Mouse (Mus musculus) cerebellum, adult 8-10 months (tissue): ENCODE measurements at regions not wholly inside any gene's neighbourhood (a gene's known extent, or its start where the extent isn't known, plus 50 kb on each side); places are given as distances from the start of the nearest gene placed in this dataset.
A peak's percentile ranks its signal among the peaks of the same experiment; 100 is the strongest.

Experiments used
- DNase-seq: peaks from one replicate; pipeline ENCODE4 v3.0.0; 2022

GRCm38 (mm10) chr6:13305873-13306272 lies 81.1 kb upstream of the Vwde start:
- no peak for DNase-seq

DNA sequence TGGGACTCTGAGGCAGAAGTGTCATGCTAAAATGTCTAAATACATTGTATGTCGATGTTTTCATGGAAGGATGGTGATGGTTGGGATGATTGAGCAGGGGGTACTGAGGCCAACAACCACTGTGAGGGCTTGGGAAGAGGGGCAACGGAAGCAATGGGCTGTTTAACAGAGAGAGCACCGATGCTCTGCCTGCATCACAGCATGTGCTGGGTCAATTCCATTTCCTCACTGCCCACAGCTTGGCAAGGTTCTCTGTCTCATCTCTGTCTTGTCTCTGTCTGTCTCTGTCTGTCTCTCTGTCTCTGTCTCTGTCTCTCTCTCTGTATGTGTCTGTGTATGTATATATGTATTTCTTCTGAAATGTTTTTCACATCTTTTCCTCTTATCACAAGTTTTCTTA lies 73.4 kb upstream of the Vwde start:
- no peak for DNase-seq

GRCm38 (mm10) chr6:13297110-13297509 lies 72.3 kb upstream of the Vwde start:
- no peak for DNase-seq

DNA sequence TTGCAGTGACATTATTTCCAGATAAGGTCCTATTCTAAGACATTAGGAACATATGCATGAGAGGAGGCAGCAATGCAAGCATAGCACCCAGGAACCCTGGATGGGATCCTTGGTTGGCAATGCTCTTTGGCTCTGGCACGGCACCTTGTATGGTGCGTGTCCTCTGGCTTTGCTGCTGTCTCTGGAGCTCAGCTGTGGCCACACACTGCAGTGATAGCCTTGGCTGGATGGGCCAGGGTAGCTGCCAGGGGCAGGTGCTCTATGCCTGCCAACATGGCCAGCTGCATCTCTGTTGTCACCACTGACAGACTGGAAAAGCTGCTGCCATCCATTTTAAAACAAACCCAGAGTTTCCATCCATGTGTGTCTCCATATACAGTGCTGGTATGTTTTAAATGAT lies 71.3 kb upstream of the Vwde start:
- no peak for DNase-seq

- DNase-seq = no peak
Observed at GRCm38 (mm10) chr6:13294393-13294792, 69.6 kb upstream of the Vwde start.

DNA sequence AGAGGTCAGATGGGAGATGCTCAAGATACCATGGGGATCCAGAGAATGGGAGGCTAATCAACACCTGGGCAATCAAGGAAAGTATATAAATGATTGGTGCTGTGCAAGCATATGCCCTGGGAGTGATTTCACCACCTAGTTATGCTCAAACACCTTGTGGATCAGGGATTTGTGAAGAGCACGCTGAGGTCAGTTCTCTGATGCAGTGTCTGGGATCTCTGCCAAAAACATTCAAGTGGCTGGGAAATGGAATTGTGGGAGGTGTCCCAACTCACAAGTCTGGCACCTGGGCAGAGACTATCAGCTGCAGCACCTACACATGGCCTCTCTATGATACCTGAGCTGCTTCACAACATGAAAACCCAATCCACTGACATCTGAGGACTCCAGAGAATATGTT lies 63.7 kb upstream of the Vwde start:
- no peak for DNase-seq

GRCm38 (mm10) chr6:13287812-13288211 lies 63.0 kb upstream of the Vwde start:
- DNase-seq = no peak

DNA sequence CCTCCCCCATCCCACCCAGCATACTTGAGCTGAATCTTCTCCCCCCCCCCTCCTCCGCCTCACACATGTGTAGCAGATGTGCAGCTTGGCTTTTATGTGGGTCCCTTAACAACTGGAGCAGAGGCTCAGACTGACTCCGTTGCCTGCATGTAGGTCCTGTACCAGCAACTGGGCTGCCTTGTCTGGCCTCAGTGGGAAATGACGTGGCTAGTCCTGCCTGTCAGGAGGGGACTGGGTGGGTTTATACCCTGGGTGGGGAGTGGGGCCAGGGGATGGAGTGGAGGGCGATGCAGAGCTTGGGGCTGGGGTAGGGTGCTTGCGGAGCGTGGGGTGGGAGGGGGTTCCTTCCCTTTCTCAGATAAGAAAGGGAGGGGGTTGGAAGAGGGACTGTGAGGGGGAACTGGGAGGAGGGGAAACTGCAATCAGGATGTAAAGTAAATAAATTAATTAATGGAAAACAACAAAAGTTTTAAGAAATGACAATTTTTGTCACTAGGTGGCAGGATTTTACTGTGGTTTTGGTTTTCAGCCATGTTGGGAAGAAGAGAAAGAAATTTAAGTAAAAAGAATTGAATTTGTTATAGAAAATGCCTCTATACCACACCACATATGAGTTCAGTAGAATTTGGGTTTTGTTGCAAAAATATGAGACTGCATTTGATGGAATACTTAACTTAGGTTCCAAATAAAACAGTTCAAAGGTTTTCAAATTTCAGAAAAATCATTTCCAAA lies 61.9 kb upstream of the Vwde start:
- no peak for DNase-seq

DNA sequence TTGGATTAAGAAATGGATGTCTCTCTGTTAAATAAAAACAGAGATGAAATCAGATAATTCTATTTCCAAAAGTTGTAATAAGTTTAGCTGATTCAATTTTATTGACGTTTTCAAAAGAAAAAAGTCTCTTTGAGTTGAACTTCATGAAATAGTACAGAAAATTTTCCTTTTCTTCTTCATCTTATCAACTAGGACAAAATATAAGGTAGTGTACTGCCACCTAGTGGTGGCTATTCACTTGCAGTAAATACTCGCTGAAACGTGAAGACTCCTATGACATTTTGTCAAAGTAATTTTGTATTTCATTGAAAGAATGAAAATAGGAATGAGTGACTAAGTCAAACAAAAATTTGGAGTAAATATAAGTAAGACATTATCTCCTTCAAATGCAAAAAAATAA lies 56.1 kb upstream of the Vwde start:
- peak; percentile 17 for DNase-seq
